Mouse (Mus musculus) neural tube, embryonic 12.5 days (tissue): ENCODE results near the gene Nos1ap. TPM values are rescaled to one million over a fixed set of nuclear protein-coding genes. Genes with fewer than 3 reads are reported as not detected.

ENCODE experiments used
- ATAC-seq: fragments of 200-750 bp; cut with Nextera tagmentation; 2 replicates; pipeline ENCODE4 v1.8.0; 2017; ENCODE audit warnings: low read depth, mild to moderate bottlenecking, moderate TSS enrichment, moderate library complexity; ENCODE audit not compliant: low FRiP score
- H3K27ac ChIP-seq: fragments of 300-500 bp; sonication (generic); 2 replicates; pipeline ENCODE4 v1.5.1; 2016
- H3K27me3 ChIP-seq: fragments of 300-500 bp; sonication (generic); replicated peaks from 2 replicates; pipeline ENCODE4 v1.6.1; 2016; ENCODE audit warnings: mild to moderate bottlenecking
- H3K36me3 ChIP-seq: fragments of 300-500 bp; sonication (generic); 2 replicates; pipeline ENCODE4 v1.6.1; 2016; ENCODE audit warnings: mild to moderate bottlenecking
- H3K4me1 ChIP-seq: fragments of 300-500 bp; sonication (generic); 2 replicates; pipeline ENCODE4 v1.6.1; 2016
- H3K4me2 ChIP-seq: fragments of 300-500 bp; sonication (generic); replicated peaks from 2 replicates; pipeline ENCODE4 v1.6.1; 2016; ENCODE audit warnings: mild to moderate bottlenecking
- H3K4me3 ChIP-seq: fragments of 300-500 bp; sonication (generic); 2 replicates; pipeline ENCODE4 v1.5.1; 2016
- H3K9ac ChIP-seq: fragments of 300-500 bp; sonication (generic); 2 replicates; pipeline ENCODE4 v1.6.1; 2016; ENCODE audit warnings: mild to moderate bottlenecking
- H3K9me3 ChIP-seq: fragments of 300-500 bp; sonication (generic); 2 replicates; pipeline ENCODE4 v1.6.1; 2016; ENCODE audit warnings: mild to moderate bottlenecking
- WGBS: fragments of 180-500 bp; shearing (Covaris S2); methylation state at CpG from one replicate; pipeline ENCODE4 v1.1.7; 2016; 5-methylcytosine and 5-hydroxymethylcytosine counted together
- polyA plus RNA-seq: library from polyadenylated mRNA; unstranded; fragments of >200 nt; fragmentation: Nextera tagmentation; extraction: Ambion mirVana; gene quantifications from 2 replicates; pipeline ENCODE4 v1.2.1, GENCODE M21; 2016

The Nos1ap gene
- polyA plus RNA-seq, 1 experiment from 2014 or later: 19.7 TPM

DNA sequence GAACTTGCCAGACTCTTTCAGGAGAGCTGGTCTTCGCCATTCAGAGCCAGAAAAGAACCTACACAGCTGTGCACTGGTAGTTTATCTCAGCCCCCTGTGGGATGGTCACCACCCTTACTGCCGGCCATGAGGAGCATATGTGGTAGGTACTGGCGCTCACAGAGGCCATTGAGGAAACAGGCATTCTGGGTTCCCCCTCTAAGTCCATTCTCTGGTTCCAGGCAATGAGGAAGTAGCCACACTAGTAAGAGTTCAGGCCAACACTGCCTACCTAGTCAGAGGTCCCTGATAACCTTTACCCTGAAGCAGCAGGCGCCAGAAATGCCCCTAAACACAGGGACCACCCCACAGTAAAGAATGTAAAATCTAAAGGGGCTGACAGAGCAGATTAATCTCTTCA is 97.6 kb downstream of the Nos1ap start:
- peaks cover 8% of the 10 kb centered on the region for H3K4me1 ChIP-seq
- H3K9ac ChIP-seq: no peak overlapping the region
- 76% methylated on average over 4 of the region's 4 CpGs for WGBS
- H3K27ac ChIP-seq: no peak overlapping the region
- no peak for ATAC-seq
- no peak overlapping the region for H3K4me3 ChIP-seq
- H3K4me2 ChIP-seq: no peak overlapping the region
- H3K9me3 ChIP-seq: no peaks in the 10 kb centered on the region
- no peaks in the 10 kb centered on the region for H3K36me3 ChIP-seq
- no peaks in the 10 kb centered on the region for H3K27me3 ChIP-seq

DNA sequence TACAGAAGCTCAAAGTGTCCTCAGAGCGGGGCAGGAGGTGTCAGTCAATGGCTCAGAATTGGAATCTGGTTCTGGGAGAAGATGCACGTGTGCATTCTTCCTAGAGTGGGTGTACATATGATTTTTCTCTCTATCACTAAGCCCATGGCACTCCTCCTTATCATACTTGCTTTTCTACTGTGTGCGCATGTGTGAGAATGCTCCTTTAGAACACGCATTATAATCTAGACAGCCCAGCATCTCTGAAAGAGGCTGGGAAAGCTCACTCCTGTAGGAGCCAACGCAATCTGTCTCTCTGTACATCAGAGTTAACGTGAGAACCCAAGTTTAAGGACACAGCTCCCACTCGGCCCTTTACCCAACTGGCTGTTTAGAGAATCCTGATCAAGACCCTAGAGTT is 99.7 kb downstream of the Nos1ap start:
- WGBS: 89% methylated on average over 7 of the region's 7 CpGs
- no peak for ATAC-seq
- Histone ChIP-seq H3K4me1 (peaks cover 10% of the 10 kb centered on the region), H3K36me3 (no peaks in the 10 kb centered on the region), H3K9ac (no peak overlapping the region), H3K4me3 (no peak overlapping the region), H3K27ac (no peak overlapping the region), H3K9me3 (no peaks in the 10 kb centered on the region), H3K27me3 (no peaks in the 10 kb centered on the region), H3K4me2 (no peak overlapping the region)

DNA sequence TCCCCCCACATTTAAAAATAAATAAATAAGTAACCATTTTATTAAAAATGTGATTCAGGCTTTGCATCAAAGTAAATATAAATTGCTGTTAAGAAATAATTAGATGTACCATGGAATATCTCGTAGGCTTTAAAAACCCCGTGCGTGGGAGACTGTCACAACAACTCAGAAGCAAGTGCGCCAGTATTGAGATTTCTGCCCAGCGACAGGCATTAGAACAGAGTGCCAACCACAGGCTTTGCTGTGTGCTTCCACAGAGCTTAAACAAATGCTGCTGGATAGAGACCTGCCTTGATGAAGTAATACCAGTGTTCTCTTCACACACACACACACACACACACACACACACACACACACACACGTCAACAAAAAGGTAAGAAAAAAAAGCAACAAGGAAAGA is 100.2 kb downstream of the Nos1ap start:
- Histone ChIP-seq H3K9me3 (no peaks in the 10 kb centered on the region), H3K27me3 (no peaks in the 10 kb centered on the region), H3K27ac (no peak overlapping the region), H3K4me1 (peaks cover 12% of the 10 kb centered on the region), H3K4me3 (no peak overlapping the region), H3K9ac (no peak overlapping the region), H3K4me2 (no peak overlapping the region), H3K36me3 (no peaks in the 10 kb centered on the region)
- 95% methylated on average over 6 of the region's 6 CpGs for WGBS
- ATAC-seq: no peak

DNA sequence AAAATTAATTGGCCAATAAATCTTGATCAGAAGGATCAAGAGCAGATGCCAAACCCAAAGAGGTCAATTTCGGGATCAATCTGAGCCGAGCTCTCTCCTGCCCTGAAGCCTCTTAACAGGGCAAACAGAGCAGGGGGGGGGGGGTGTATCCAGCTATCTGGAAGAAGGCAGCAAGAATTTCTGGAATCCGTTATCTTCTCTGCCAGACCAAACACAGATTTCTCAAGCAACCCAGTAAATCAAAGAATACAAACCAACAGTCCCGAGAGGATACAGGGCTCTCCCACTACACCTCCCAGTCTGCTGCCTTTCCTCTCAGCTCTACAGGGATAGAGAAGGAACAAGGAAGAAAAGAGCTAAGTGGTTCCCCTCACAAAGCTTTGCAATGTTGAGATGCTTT is 104.5 kb downstream of the Nos1ap start:
- Histone ChIP-seq H3K4me2 (no peak overlapping the region), H3K27ac (no peak overlapping the region), H3K36me3 (no peaks in the 10 kb centered on the region), H3K4me1 (peaks cover 20% of the 10 kb centered on the region; the same call in 1 of the 2 replicates), H3K27me3 (no peaks in the 10 kb centered on the region), H3K9me3 (no peaks in the 10 kb centered on the region), H3K4me3 (no peak overlapping the region), H3K9ac (no peak overlapping the region)
- WGBS: 40% methylated on average over 4 of the region's 4 CpGs
- ATAC-seq: 0 out of 2 replicates have a peak, but pooled peaks have one; percentile 9

DNA sequence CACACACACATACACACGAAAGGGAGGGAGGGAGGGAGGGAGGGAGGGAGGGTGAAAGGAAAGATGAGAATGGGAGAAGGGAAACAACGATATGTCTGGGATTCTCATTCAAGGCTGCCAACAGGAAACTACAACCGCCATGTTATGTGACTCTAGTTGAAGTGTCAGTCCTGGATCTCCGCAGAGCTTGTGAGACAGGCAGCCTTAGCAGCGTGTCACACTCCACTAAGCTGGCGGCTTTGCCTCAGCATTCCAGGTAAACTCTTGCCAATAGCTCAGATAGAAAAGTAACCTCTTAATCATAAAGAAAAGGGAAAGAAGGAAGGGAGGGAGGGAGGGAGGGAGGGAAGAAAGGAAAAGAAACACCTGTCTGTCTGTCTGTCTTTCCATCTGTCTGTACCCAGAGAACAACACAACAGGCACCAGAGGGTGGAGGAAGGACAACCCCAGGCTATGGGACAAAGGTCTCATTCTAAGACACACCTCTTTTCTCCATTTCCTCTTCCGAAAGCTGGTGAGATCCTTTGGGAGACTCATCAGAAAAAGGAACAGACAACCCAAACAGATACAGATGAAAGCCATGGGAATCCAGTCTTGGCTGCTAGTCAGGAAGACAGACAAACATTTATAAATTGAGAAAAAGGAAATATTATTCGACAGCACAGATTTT is 107.3 kb downstream of the Nos1ap start:
- no peak overlapping the region for H3K4me2 ChIP-seq
- ATAC-seq: no peak
- H3K36me3 ChIP-seq: no peaks in the 10 kb centered on the region
- no peak overlapping the region for H3K9ac ChIP-seq
- no peaks in the 10 kb centered on the region for H3K9me3 ChIP-seq
- H3K27ac ChIP-seq: no peak overlapping the region
- no peak overlapping the region for H3K4me3 ChIP-seq
- 87% methylated on average over 7 of the region's 8 CpGs for WGBS
- peaks cover 38% of the 10 kb centered on the region for H3K4me1 ChIP-seq
- no peaks in the 10 kb centered on the region for H3K27me3 ChIP-seq

DNA sequence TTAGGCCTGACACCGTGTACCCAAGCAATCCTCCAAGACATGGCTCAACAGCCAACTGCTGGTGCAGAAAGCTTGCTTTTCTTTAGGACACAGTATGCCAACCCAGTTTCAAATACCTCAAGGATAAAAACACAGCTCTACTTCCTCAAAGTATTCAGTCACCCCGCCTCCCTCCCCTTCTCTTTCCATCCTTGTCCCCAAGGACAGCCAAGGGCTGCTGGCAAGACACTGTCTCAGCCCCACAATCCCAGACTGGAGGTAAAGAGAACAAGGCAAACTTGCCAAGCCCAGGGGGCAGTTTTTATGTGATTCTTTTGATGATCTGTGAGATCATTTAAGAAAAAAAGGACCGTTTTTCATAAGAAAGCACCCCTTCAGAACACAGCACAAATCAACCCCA is 108.6 kb downstream of the Nos1ap start:
- Histone ChIP-seq H3K9me3 (no peaks in the 10 kb centered on the region), H3K27ac (no peak overlapping the region), H3K4me1 (peaks cover 47% of the 10 kb centered on the region), H3K4me2 (no peak overlapping the region), H3K4me3 (no peak overlapping the region), H3K27me3 (no peaks in the 10 kb centered on the region), H3K9ac (no peak overlapping the region), H3K36me3 (no peaks in the 10 kb centered on the region)
- WGBS: 72% methylated on average over 3 of the region's 3 CpGs
- ATAC-seq: no peak

DNA sequence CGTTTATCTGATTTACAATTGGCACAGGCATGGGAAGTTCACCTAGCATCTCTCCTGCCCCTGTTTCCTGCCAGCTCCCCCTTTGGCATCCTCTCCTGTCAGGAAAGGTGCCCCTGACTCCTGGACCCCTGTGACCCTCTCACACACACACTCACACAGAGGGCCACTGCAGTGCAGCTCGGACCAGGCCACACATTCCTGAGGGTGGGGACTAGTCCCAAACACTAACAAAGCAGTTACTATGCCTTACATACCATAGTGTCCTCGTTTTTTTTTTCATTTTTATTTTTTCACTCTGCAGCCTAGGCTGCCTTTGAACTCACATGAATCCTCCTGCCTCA is 110.2 kb downstream of the Nos1ap start:
- Histone ChIP-seq H3K4me2 (no peak overlapping the region), H3K36me3 (no peaks in the 10 kb centered on the region), H3K27me3 (no peaks in the 10 kb centered on the region), H3K27ac (no peak overlapping the region), H3K4me1 (peaks cover 38% of the 10 kb centered on the region), H3K9ac (no peak overlapping the region), H3K9me3 (no peaks in the 10 kb centered on the region), H3K4me3 (no peak overlapping the region)
- 28% methylated on average over 3 of the region's 3 CpGs for WGBS
- ATAC-seq: no peak

DNA sequence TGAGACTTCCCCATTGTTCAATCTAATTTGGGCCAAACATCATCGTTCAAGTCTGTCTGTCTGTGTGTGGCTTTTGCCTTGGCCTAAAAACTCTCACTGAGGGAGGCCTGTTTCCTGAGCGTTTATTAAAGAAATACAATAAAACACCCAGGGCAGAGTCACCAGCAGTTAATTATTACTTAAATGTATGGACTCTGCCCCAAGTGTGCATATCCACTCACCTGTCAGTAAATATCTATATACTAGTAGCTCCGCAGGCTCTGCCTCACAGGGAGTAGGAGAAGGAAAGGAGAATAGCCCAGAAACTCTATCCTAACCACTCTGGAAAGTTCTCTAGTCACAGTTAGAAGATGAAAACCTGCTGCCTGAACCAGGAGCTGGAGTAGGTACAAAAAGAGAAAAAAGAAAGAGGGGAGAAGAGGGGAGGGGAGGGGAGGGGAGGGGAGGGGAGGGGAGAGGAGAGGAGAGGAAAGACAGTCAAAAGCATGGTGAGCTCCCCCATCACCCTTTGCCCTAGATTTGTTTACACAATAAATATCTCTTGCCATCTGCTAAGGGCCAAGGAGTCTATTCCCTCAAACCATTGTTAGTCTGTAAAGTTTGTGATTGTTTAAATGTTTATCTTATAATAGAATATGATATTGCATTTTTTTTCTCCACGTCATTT is 110.7 kb downstream of the Nos1ap start:
- Histone ChIP-seq H3K27me3 (no peaks in the 10 kb centered on the region), H3K36me3 (no peaks in the 10 kb centered on the region), H3K4me1 (peaks cover 38% of the 10 kb centered on the region), H3K27ac (no peak overlapping the region), H3K9me3 (no peaks in the 10 kb centered on the region), H3K9ac (no peak overlapping the region), H3K4me2 (no peak overlapping the region), H3K4me3 (no peak overlapping the region)
- ATAC-seq: no peak
- 69% methylated on average over 4 of the region's 4 CpGs for WGBS

DNA sequence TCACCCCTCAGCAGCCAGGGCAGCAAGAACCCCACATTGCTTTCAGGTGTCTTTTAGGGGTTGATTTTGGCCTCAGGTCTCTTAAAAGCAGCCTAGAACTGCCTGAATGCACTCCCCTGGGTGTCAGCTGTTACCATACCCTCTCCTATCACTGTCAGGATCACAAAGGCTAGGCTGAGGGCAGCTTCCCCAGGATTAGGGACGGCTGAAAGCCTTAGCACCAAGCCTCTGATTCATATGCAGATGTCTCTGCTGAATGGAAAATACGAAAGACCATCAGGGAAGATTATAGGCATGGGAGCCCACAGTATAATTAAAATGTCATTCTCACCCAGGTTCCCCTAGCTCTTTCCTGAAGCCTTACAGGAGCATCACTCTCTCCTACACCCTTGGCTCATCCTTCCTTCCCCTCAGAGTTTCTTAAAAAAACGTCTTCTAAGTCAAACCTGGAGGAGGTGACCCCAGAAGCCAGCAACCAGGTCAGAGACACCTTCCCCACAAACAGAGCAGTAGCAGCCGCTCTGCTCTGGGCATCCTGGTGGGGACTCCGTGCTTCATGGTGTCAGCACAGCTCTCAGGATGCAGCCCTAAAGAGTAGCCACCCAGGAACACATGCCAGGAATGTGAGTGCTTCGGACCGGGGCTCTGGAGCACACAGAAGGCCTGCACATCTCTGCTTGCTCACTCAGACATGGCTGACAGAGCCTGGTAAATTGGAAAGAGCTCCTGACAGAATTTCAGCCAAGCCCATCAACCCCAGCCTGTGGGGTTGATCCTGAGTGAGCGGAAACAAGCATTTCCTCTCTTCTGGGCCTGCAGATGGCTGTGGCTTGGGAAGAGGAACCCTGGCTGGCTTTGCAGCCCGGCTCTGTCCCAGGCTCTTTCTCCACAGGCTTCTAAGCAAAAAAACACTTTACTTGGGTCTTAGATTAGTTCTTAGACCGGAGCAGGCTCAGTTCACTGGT is 111.7 kb downstream of the Nos1ap start:
- Histone ChIP-seq H3K4me3 (no peak overlapping the region), H3K4me1 (peaks cover 38% of the 10 kb centered on the region), H3K27me3 (no peaks in the 10 kb centered on the region), H3K9ac (no peak overlapping the region), H3K36me3 (no peaks in the 10 kb centered on the region), H3K9me3 (no peaks in the 10 kb centered on the region), H3K4me2 (peak overlapping the region; percentile 14; the same call in 1 of the 2 replicates), H3K27ac (no peak overlapping the region)
- WGBS: 28% methylated on average over 10 of the region's 10 CpGs
- ATAC-seq: peak; percentile 71

DNA sequence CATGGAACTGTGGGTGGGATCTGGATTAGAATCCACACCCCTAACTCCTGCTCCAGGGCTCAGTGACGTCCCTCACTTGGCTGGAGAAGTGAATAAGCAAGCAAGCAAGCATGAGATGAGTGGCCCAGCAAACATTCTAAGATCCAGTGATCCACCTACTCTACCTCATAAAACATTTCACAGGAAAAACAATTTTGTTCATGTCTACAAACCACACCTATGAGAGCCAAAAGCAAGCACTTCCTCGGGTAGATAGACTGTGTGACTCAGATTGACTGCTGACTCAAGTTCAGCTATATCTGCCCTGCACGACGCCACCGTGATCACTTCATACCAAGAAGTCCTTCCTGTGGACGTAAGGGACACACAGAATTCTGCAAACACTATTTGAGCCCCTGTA is 116.2 kb downstream of the Nos1ap start:
- no peaks in the 10 kb centered on the region for H3K9me3 ChIP-seq
- peaks cover 20% of the 10 kb centered on the region for H3K4me1 ChIP-seq
- H3K36me3 ChIP-seq: no peaks in the 10 kb centered on the region
- H3K4me2 ChIP-seq: no peak overlapping the region
- no peak overlapping the region for H3K27ac ChIP-seq
- H3K27me3 ChIP-seq: no peaks in the 10 kb centered on the region
- ATAC-seq: no peak
- no peak overlapping the region for H3K4me3 ChIP-seq
- H3K9ac ChIP-seq: no peak overlapping the region
- WGBS: 85% methylated on average over 6 of the region's 6 CpGs

DNA sequence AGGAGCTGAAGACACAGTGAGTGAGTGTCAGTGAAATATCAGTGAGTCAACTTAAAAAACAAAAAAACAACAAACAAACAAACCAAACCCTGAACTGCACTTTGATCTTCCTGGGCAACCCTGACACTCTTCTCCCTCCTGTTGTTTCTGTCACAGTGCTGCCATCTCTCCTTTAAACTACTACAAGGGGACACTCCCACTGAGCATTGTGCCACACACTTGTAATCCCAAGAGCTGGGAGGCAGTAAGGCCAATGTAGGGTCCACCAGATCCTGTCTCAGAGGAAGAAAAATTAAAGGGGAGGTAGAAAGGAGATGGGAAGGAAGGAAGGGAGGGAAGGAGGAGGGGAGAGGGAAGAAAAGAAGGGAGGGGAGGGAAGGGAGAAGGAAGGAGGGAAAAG is 116.8 kb downstream of the Nos1ap start:
- no peak for ATAC-seq
- no peaks in the 10 kb centered on the region for H3K36me3 ChIP-seq
- no peaks in the 10 kb centered on the region for H3K9me3 ChIP-seq
- H3K9ac ChIP-seq: no peak overlapping the region
- H3K27ac ChIP-seq: no peak overlapping the region
- no peak overlapping the region for H3K4me3 ChIP-seq
- no peak overlapping the region for H3K4me2 ChIP-seq
- no peaks in the 10 kb centered on the region for H3K27me3 ChIP-seq
- H3K4me1 ChIP-seq: peaks cover 14% of the 10 kb centered on the region
